Mouse (Mus musculus): ENCODE measurements around the gene Ift20.

DNA sequence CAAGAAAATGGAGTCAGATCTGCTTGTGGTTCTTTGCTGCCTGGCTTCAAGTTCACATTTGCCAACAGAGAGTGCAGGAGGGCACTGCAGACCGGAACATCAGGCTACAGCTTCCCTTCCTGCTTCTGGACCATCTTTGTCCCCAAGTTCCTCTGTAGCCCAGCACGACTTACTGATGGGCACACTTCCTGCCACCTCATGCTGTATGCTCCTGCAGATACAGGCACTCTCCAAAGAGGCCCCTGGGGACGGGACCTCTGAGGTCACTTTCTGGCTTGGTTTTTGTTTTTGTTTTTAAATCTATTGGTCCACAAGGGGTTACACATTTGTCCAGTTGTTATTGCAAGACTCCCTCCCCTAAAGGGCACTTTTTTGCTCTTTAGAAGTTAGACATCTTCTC lies 33.6 kb downstream of the Ift20 start:
- TF ChIP-seq CTCF (IDR thresholded peaks at IDR 0.05) = no peak
- TF ChIP-seq EP300 (IDR thresholded peaks at IDR 0.05) = no peak

Data from lung, postnatal 0 days (tissue).